Mouse (Mus musculus): Measurements from ENCODE around the gene C1qb. TPM values are rescaled to one million over a fixed set of nuclear protein-coding genes. Genes with fewer than 3 reads are reported as not detected.

The C1qb gene
- polyA plus RNA-seq, 1 experiment from 2014 or later, result 34.9 TPM

DNA sequence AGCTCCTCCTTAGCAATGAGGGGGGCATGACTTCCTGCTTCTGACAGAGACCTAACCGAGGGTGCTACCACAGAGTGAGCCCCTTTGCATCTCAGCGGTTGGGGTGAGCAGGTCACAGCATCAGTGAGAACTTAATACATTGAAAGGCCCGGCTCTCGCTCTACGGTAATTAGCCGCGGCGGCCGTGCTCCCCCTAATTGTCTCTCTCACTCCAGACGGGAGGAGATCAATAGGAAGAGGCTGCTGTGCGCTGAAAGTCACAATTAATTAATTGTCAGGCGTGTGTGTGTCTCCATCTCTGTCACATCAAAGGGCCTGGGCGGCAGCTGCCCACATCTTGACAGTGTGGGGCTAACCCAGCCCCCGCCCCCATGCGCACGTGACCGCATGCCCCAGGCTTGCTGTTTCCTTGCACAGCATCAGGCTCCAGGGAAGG, 25.2 kb upstream of the C1qb start:
- H3K36me3 ChIP-seq, result no peaks in the 10 kb centered on the region
- no peaks in the 10 kb centered on the region for H3K9me3 ChIP-seq
- under 1% methylated on average over 17 of the region's 17 CpGs for WGBS
- peak overlapping the region; percentile 48 for H3K4me2 ChIP-seq (replicated peaks)
- peak; percentile 59 for ATAC-seq (ENCODE audit: low FRiP score, low read depth)
- peaks cover 20% of the 10 kb centered on the region for H3K27me3 ChIP-seq (replicated peaks)
- H3K9ac ChIP-seq, result no peak overlapping the region
- H3K27ac ChIP-seq, result no peak overlapping the region
- H3K4me3 ChIP-seq, result no peak overlapping the region
- H3K4me1 ChIP-seq, result peaks cover 21% of the 10 kb centered on the region

GRCm38 (mm10) chr4:136907809-136908208, 21.8 kb upstream of the C1qb start:
- H3K9me3 ChIP-seq, result no peaks in the 10 kb centered on the region
- no peak overlapping the region for H3K27ac ChIP-seq
- H3K9ac ChIP-seq, result no peak overlapping the region
- peaks cover 31% of the 10 kb centered on the region for H3K4me1 ChIP-seq
- H3K27me3 ChIP-seq (replicated peaks), result peaks cover 45% of the 10 kb centered on the region
- H3K4me2 ChIP-seq (replicated peaks), result no peak overlapping the region
- H3K4me3 ChIP-seq, result no peak overlapping the region
- H3K36me3 ChIP-seq, result no peaks in the 10 kb centered on the region
- ATAC-seq (ENCODE audit: low FRiP score, low read depth), result no peak

DNA sequence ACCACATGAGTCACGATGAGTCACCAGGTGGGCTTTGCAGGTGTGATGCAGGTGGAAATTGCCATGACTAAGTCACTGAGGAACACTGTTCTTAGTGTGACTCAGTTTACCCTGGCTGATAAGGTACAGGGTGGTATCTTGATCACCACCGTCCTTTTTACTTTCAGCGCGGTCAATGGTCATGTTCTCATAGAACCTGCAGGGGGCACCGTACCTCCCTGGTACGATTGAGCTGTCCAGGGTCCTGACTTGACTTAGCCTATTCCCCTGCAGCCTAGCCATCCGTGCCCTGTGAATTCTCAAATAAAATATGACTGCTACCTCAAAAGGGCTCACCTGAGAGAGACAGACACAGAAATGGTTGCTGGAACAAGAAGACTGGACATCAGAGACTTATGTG, 21.0 kb upstream of the C1qb start:
- Histone ChIP-seq H3K4me1 (peaks cover 24% of the 10 kb centered on the region), H3K36me3 (no peaks in the 10 kb centered on the region), H3K9ac (no peak overlapping the region), H3K4me3 (no peak overlapping the region), H3K27ac (no peak overlapping the region), H3K4me2 (replicated peaks) (no peak overlapping the region), H3K27me3 (replicated peaks) (peaks cover 43% of the 10 kb centered on the region), H3K9me3 (no peaks in the 10 kb centered on the region)
- WGBS, result 16% methylated on average over 7 of the region's 7 CpGs
- ATAC-seq (ENCODE audit: low FRiP score, low read depth), result no peak

DNA sequence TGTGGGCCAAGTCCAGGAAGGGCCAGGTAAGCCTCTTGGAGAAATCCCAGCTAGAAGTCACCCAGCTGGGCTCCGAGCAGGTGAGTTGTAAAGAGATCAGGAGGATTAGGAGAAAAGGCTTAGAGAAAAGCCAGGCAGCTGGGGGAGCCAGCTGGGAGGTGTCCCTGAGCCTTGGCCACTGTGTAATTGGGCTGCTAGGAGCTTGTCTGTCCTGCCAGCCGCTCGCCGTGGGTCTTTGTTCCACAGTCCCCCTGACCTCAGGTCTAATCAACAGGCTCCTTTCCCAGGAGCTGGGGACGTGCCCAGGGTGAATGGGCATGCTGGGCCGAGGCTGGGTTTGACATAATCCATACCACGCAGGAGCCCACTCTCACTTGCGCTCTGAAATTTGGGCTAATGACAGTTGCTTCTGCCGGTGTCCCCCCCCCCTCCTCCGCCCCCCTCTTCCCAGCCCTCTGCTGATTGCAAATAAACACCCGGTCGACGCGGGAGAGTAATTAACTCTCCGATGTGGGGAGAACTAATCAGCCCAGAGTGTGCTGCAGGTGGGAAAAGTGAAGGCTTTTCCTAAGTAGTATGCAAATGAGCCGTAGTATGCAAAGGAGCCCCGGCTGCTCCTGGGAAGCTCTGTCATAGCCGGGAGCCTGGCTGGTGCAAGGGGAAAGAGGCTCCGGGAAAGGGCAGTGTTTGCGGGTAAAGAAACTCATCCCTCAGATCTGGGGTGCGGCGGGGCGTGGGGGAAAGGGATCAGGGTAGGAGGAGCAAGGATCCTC, 19.0 kb upstream of the C1qb start:
- peaks cover 41% of the 10 kb centered on the region for H3K27me3 ChIP-seq (replicated peaks)
- no peak for ATAC-seq (ENCODE audit: low FRiP score, low read depth)
- H3K4me1 ChIP-seq, result peaks cover 12% of the 10 kb centered on the region

DNA sequence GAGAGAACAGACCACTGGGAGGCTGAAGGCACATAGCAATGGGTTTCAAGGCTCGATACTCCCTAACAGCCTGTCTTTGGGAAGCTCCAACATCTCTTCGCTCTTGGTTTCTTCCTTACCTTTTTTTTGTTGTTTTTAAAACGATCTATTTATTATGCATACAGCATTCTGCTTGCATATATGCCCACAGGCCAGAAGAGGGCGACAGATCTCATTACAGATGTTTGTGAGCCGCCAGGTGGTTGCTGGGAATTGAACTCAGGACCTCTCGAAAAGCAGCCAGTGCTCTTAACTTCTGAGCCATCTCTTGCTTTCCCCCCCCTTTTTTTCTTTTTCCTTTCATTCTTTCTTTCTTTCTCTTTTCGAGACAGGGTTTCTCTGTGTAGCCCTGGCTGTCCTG, 13.2 kb upstream of the C1qb start:
- Histone ChIP-seq H3K4me3 (no peak overlapping the region), H3K27me3 (replicated peaks) (peaks cover 34% of the 10 kb centered on the region), H3K36me3 (no peaks in the 10 kb centered on the region), H3K4me2 (replicated peaks) (no peak overlapping the region), H3K9ac (no peak overlapping the region), H3K9me3 (no peaks in the 10 kb centered on the region), H3K4me1 (peaks cover 4% of the 10 kb centered on the region), H3K27ac (no peak overlapping the region)
- WGBS, result 66% methylated on average over 7 of the region's 7 CpGs
- no peak for ATAC-seq (ENCODE audit: low FRiP score, low read depth)

More for the DNA sequence above, 19.0 kb upstream of the C1qb start:
- no peak overlapping the region for H3K9ac ChIP-seq
- no peaks in the 10 kb centered on the region for H3K36me3 ChIP-seq
- peak overlapping the region; percentile 40 for H3K4me2 ChIP-seq (replicated peaks)
- H3K9me3 ChIP-seq, result no peaks in the 10 kb centered on the region
- 2% methylated on average over 23 of the region's 23 CpGs for WGBS
- H3K27ac ChIP-seq, result no peak overlapping the region
- H3K4me3 ChIP-seq, result no peak overlapping the region

DNA sequence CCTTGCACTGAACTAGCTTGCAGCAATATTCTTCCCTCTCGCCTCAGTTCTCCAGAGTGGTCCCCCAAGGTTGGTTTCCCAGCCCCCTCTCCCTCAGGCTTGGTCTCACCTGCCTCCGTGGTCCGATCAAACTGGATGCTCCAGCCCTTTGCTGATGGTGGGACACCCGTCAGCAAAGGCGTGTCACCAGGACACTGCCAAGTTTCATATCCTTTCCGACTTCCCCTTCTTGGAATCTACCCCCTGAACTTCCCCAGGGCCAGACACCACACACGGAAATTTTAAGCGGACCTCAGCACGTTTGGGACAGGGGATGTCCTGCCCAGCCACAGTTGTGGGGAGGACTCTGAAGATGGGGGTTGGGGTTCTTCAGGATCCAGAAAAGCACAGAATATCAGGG, 12.7 kb upstream of the C1qb start, which contains the start of gene C1qa:
Gene C1qa, minus strand, starts transcription at position 167 of the 400 bp plus-strand sequence.
- Histone ChIP-seq H3K27me3 (replicated peaks) (peaks cover 29% of the 10 kb centered on the region), H3K36me3 (no peaks in the 10 kb centered on the region), H3K4me2 (replicated peaks) (no peak within 1 kb of the TSS), H3K9ac (no peak within 1 kb of the TSS), H3K27ac (no peak within 1 kb of the TSS), H3K4me1 (peaks cover 4% of the 10 kb centered on the region), H3K9me3 (no peaks in the 10 kb centered on the region), H3K4me3 (no peak within 1 kb of the TSS)
- no peak for ATAC-seq (ENCODE audit: low FRiP score, low read depth)
- WGBS, result 83% methylated on average over 9 of the region's 9 CpGs

GRCm38 (mm10) chr4:136898084-136898598, 12.2 kb upstream of the C1qb start:
- Histone ChIP-seq H3K4me1 (peaks cover 4% of the 10 kb centered on the region), H3K9me3 (no peaks in the 10 kb centered on the region), H3K4me3 (no peak overlapping the region), H3K36me3 (no peaks in the 10 kb centered on the region), H3K27ac (no peak overlapping the region), H3K4me2 (replicated peaks) (no peak overlapping the region), H3K9ac (no peak overlapping the region), H3K27me3 (replicated peaks) (peaks cover 28% of the 10 kb centered on the region)
- 61% methylated on average over 9 of the region's 9 CpGs for WGBS
- no peak for ATAC-seq (ENCODE audit: low FRiP score, low read depth)

DNA sequence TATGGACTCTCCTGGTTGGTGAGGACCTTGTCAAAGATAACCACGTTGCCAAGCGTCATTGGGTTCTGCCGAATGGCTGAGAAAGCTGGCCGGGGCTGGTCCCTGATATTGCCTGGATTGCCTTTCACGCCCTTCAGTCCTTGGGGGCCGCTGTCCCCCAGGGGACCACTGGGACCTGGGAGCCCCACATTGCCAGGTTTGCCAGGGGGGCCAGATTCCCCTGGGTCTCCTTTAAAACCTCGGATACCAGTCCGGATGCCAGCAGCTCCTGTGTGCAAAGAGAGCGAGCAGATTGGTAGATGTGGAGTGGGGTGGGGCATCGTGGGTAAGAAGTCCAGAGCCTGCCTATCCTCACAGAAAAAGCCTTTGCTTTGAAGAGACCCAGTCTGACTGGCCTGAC, 10.5 kb upstream of the C1qb start:
- H3K4me3 ChIP-seq, result no peak overlapping the region
- H3K36me3 ChIP-seq, result no peaks in the 10 kb centered on the region
- H3K4me1 ChIP-seq, result peaks cover 4% of the 10 kb centered on the region
- H3K27me3 ChIP-seq (replicated peaks), result peaks cover 34% of the 10 kb centered on the region
- 42% methylated on average over 10 of the region's 10 CpGs for WGBS
- H3K9me3 ChIP-seq, result no peaks in the 10 kb centered on the region
- no peak overlapping the region for H3K9ac ChIP-seq
- no peak for ATAC-seq (ENCODE audit: low FRiP score, low read depth)
- no peak overlapping the region for H3K27ac ChIP-seq
- H3K4me2 ChIP-seq (replicated peaks), result no peak overlapping the region

GRCm38 (mm10) chr4:136895861-136896260, 9.9 kb upstream of the C1qb start:
- Histone ChIP-seq H3K27me3 (replicated peaks) (peaks cover 39% of the 10 kb centered on the region), H3K4me3 (no peak overlapping the region), H3K4me1 (peaks cover 4% of the 10 kb centered on the region), H3K9me3 (no peaks in the 10 kb centered on the region), H3K36me3 (no peaks in the 10 kb centered on the region), H3K4me2 (replicated peaks) (peak overlapping the region; percentile 37), H3K9ac (0 out of 2 replicates have a peak overlapping the region, but pooled peaks have one; percentile 10), H3K27ac (no peak overlapping the region)
- 5% methylated on average over 15 of the region's 15 CpGs for WGBS
- ATAC-seq (ENCODE audit: low FRiP score, low read depth), result no peak

GRCm38 (mm10) chr4:136894821-136895220, 8.8 kb upstream of the C1qb start:
- no peak overlapping the region for H3K27ac ChIP-seq
- no peaks in the 10 kb centered on the region for H3K36me3 ChIP-seq
- H3K4me2 ChIP-seq (replicated peaks), result no peak overlapping the region
- WGBS, result 77% methylated on average over 4 of the region's 4 CpGs
- H3K9ac ChIP-seq, result no peak overlapping the region
- no peaks in the 10 kb centered on the region for H3K9me3 ChIP-seq
- H3K4me3 ChIP-seq, result no peak overlapping the region
- 0 out of 2 replicates have a peak, but pooled peaks have one; percentile 14 for ATAC-seq (ENCODE audit: low FRiP score, low read depth)
- peaks cover 41% of the 10 kb centered on the region for H3K27me3 ChIP-seq (replicated peaks)
- H3K4me1 ChIP-seq, result peaks cover 4% of the 10 kb centered on the region

GRCm38 (mm10) chr4:136893691-136894543, 7.9 kb upstream of the C1qb start:
- H3K27ac ChIP-seq, result no peak overlapping the region
- H3K9ac ChIP-seq, result no peak overlapping the region
- no peak overlapping the region for H3K4me3 ChIP-seq
- no peaks in the 10 kb centered on the region for H3K9me3 ChIP-seq
- no peaks in the 10 kb centered on the region for H3K36me3 ChIP-seq
- WGBS, result 8% methylated on average over 9 of the region's 9 CpGs
- H3K27me3 ChIP-seq (replicated peaks), result peaks cover 41% of the 10 kb centered on the region
- ATAC-seq (ENCODE audit: low FRiP score, low read depth), result peak; percentile 65
- peaks cover 4% of the 10 kb centered on the region for H3K4me1 ChIP-seq
- no peak overlapping the region for H3K4me2 ChIP-seq (replicated peaks)

DNA sequence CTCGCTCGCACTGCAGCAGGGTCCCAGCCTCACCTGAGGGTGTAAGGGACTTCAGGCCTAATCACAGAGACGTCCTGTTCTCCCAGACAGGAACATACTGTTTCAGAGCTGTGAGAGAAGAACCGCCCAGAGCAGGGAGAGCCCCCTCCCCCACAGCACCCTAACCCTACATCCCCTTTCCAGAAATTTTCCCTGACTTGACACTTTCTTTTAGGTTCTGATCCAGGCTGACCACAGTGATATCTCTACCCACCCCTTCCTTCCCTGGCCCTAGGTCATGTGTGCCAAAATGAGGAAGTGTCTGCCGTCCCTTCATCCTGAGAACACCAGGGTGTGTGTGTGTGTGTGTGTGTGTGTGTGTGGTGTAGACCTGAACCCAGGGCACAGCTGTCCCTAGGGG, 6.8 kb upstream of the C1qb start, which contains the start of gene C1qc:
Gene C1qc, minus strand, starts transcription at position 255 of the 400 bp plus-strand sequence.
- Histone ChIP-seq H3K4me3 (no peak within 1 kb of the TSS), H3K27ac (no peak within 1 kb of the TSS), H3K4me2 (replicated peaks) (no peak within 1 kb of the TSS), H3K27me3 (replicated peaks) (peaks cover 38% of the 10 kb centered on the region), H3K9me3 (no peaks in the 10 kb centered on the region), H3K4me1 (peaks cover 4% of the 10 kb centered on the region), H3K9ac (no peak within 1 kb of the TSS), H3K36me3 (no peaks in the 10 kb centered on the region)
- no peak for ATAC-seq (ENCODE audit: low FRiP score, low read depth)
- 64% methylated on average over 5 of the region's 5 CpGs for WGBS
